Mouse (Mus musculus) megakaryocyte progenitor cell, adult 5-6 weeks (primary cell): ENCODE results near the gene Anpep. TPM values are rescaled to one million over a fixed set of nuclear protein-coding genes. Genes with fewer than 3 reads are reported as not detected.

Source experiments
- ATAC-seq: replicated peaks from 2 replicates; pipeline ENCODE4 v1.8.0; 2016; ENCODE audit warnings: mild to moderate bottlenecking, moderate TSS enrichment, inconsistent platforms; ENCODE audit not compliant: poor library complexity
- total RNA-seq, 2 experiments: library from RNA; stranded (forward) in 1 of 2; stranded (reverse) in 1 of 2; fragments of 157-497, 149-512 nt in 1 of 2; fragments of 200-1000 nt in 1 of 2; gene quantifications; 2 replicates each; pipeline versions ENCODE4 v1.2.3 to v1.2.4; 2015 to 2017

Gene Anpep
- total RNA-seq (2015) (1.2 and 2.3 TPM in 2 replicates), total RNA-seq (2017) (not detected in 2 replicates)

- ATAC-seq, result no peak
These were observed at the start of gene Anpep for GRCm38 (mm10) chr7:79860811-79861210. Gene Anpep, minus strand, starts transcription at chr7:79861059.

DNA sequence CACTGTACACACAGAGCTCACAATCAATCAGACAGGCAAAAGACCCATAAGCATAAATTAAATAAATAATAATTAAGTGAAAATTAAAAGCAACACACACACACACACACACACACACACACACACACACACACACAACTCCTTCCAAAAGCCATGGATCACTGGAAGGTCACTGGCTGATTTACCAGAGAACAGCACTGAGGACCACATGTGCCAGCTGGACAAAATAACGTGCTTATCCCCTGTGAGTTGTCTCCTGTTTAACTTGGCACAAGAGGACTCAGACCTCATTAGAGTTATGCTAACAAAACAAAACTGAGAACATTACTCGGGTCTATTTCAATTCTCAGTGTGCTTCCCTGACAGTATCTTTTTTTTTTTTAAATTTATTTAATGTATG lies 46.5 kb upstream of the Anpep start:
- ATAC-seq, result no peak

- no peak for ATAC-seq
These were observed 46.1 kb upstream of the Anpep start for GRCm38 (mm10) chr7:79906914-79907313.

DNA sequence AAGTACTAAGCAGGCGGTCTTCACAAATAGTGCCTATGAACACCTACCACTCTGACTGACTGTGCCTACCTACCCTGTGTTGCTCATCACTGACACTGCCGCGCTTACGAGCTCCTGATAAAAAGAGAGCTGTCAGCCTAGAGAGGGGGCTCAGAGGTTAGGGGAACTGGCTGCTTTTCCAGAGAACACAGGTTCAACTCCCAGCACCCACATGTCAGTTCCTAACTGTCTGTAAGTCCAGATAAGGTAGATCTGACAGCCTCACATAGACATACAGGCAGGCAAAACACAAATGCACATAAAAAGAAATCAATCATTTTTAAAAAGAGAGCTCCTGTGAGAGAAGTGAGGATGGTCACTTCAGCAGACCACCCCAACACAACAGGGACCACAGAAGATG lies 44.3 kb upstream of the Anpep start:
- ATAC-seq, result no peak

DNA sequence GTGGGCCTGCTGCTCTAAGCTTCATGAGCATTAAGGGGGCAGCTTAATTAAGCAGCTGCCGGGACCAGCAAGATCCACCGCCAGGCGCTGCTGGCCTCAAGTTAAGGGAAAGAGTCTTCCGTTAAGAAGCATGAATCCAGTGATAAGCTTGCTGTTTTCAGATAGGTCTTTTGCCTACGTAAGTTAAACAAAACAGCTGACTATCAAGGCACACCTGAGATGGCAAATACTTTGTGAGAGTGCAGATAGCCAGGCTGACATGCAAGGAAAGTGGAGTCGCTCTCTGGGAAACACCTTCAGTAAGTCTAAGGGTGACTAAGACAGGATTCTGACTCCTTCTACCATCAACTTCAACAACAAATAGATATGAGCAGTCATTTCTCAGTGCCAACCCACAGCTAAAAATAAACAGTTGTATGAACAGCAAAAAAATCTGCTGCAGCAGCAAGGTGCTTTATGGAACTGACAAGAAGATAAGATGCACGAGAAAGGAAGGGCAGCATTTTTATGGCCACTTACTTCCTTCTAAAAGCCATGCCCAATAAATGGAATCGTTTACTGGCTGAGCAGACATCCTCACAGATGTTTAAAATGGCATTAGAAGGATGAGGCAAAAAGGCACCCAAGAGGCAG lies 42.4 kb upstream of the Anpep start:
- ATAC-seq, result peak; percentile 55

GRCm38 (mm10) chr7:79900753-79901152 lies 39.9 kb upstream of the Anpep start:
- peak; percentile 94 for ATAC-seq

DNA sequence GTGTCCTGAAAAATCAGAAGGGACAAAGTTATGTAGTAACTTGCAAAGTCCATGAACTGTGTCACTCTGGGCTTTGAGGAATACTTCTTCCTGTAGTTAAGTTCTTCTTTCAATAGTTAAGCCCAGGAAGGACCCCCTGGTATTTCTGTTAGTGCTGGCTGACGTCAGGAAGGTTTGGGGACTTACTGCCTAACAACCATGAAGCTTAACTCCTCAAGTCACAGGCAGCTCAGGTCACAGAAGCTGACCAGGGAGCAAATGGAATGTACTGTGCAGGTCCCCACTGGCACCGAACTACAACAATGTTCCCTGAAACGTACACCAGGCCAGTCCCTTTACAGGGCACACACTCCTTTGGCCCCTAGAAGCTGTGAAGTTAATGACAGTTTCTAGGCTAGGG lies 34.4 kb upstream of the Anpep start:
- ATAC-seq, result no peak

DNA sequence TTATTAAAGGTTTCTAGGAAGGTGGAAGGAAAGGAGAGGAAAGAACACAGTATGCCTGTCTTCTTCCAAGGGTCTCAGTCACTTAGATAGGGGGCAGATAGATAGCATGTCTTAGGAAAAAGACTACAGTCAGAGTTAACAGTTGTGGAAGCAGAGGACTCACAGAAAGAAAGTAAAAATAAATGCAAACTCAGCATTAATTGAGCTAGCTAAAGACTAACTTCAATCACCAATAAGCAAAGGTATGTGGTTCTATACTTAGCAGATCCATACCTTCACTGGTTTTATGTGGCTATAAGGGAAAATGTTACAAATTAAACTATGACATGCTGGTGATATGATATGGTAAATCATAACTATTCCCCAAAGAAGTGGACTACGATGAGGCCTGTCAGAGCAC lies 33.9 kb upstream of the Anpep start:
- ATAC-seq, result no peak

- no peak for ATAC-seq
These were observed 31.9 kb upstream of the Anpep start for GRCm38 (mm10) chr7:79892576-79893428.

DNA sequence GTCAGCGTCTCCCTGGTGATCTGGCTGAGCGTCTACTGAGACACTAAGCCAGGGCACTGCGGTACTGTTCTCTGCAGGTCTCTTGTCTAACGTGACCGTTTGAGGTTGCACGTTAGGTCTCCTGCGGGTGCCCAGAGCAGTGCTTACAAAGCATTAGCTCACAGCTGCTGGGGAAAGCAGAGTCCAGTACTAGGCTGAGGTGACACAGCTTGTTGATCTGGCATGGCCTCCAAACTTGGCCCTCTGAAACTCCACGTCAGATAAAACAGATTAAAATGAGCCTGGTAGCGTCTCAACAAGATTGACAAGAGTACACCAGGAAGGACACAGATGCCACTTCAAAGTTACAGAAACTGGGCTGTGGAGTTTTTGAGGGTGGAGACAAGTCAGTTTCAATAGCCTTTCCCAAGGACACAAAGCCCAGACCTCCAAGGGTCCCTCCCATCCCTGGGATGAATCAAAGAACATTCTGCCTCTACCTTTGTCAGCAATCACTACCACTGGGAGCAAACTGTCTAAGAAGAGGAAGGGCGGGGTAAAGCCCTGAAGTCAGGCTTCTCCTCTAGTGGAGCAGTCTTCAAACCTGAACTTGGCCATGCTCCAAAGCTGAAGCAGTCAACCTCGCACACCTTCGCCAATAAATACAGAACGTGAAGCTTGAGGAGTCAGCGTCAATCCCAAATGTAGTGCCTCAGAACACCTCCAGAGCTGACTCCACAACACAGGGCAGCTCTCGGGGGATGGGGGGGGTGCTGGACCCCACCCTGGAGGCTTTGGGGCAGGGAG lies 29.8 kb upstream of the Anpep start:
- ATAC-seq, result no peak

- ATAC-seq, result no peak
These were observed 27.7 kb upstream of the Anpep start for GRCm38 (mm10) chr7:79888603-79889002.

DNA sequence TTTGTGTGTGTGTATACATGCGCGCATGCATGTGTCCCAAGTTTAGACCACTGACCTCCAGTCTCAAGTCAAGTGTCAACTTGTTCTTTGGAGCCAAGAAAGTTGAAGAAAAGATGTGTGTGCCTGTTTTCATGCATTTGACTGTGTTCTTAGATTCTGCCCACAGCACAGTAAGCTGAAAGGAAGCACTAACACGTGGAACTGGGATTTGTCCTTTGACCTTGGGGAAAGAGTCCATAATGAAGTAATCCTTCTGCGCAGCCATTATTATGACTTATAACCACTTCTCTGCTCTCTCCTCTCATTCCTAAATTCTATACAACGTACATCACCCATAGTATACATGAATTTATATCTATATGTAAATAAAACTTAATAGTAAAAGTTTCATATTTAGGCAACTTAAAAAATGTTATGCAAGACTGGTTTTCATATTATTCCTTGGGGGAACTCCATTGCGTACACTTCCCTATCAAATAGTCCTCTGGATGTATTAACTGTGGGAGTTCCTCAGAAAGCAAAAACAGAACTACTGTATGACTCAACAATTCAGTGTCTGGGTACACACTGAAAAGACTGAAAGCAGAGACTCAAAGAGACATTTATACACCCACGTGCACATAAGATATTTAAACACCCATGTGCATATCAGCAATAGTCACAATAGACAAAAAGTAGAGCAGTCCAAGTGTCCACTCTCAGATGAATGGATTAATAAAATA lies 22.9 kb upstream of the Anpep start:
- ATAC-seq, result no peak

DNA sequence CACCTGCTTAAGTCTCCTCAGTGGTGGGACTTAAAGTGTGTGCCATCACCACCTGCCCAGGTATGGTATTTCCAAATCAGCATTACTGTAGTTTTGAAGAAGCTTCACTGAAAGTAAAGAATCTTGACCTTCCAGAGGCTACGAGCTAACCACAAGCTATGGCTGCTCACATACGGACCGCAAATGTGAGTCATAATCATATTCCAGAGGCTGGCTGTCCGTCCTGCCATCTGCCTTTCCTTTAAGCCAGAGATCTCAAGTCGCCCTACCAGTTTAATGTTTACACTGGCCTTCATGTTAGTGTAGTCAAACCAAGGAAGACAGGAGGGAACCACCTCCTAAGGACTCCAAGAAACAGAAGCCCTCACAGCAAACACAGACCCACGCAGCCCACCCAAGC lies 21.0 kb upstream of the Anpep start:
- ATAC-seq, result no peak

- ATAC-seq, result no peak
These were observed 20.1 kb upstream of the Anpep start for GRCm38 (mm10) chr7:79880998-79881397.

DNA sequence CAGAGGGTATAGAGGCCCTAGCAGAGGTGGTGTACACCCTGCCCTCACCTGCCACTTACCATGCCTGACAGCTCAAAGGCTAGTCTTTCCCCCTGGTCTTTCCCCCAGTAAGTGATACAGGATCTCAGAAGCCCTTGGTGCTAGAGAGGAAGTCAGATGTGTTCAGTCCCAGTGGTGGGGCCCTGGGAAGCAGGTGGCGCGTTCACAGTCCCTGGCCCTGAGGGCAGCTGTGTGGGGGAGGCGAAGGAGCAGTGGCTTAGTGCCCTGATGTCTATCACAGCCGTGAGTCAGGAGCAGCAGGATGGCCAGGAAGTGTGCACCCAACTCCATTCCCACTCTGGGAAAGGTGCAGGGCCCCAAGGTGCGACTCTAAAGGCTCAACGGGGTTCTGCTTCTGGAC lies 19.2 kb upstream of the Anpep start:
- ATAC-seq, result no peak

DNA sequence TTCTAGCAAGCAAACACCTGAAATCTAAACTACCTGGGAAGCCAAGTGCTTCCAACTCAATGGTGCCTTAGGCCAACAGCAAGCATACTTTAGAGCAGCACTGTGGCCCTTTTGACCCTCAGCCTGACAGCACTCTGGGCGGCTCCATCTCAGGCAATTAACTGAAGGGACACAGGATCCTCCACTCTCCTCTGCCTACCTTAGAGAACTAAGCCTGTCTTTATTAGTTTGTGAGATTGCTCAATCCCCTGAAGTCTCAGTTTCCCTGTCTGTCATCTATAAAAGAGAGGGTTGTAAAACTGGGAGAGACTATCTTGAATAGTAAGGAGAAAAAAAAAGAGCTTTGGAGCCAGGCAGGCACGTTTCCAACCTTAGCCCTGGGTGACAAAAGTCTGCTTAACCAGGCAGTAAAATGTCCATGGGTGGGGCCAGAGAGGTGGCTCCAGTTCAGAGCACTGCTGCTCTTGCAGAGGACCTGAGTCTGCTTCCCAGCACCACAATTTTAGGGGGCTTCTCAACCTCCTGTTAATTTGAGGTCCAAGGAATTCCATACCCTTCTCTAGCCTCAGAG lies 17.7 kb upstream of the Anpep start:
- ATAC-seq, result no peak

- ATAC-seq, result no peak
These were observed 12.5 kb upstream of the Anpep start for GRCm38 (mm10) chr7:79873407-79873806.

DNA sequence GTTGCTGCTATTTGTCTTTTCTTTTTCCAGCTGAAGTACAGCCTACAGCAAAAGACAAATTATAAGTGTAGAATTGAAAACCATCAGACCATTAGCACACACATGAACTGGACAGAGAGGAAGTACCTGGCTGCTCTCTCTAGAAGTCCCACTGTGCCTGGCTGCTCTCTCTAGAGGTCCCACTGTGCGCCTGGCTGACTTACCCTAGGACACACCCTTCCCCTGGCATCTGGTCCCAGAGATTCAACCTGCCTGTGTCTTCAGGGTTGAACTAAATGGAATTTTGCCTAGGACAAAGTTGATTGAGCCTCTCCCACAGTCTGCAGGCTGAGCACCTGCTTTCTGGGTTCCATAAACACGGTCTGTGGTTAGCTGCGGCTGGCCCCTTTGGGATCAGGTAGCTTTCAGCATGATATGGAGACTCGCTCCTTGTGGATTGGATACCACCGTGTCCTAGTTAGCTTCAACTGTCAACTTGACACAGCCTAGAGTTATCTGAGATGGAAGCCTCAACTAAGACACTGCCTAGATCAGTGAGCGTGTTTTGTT lies 11.0 kb upstream of the Anpep start:
- ATAC-seq, result no peak

DNA sequence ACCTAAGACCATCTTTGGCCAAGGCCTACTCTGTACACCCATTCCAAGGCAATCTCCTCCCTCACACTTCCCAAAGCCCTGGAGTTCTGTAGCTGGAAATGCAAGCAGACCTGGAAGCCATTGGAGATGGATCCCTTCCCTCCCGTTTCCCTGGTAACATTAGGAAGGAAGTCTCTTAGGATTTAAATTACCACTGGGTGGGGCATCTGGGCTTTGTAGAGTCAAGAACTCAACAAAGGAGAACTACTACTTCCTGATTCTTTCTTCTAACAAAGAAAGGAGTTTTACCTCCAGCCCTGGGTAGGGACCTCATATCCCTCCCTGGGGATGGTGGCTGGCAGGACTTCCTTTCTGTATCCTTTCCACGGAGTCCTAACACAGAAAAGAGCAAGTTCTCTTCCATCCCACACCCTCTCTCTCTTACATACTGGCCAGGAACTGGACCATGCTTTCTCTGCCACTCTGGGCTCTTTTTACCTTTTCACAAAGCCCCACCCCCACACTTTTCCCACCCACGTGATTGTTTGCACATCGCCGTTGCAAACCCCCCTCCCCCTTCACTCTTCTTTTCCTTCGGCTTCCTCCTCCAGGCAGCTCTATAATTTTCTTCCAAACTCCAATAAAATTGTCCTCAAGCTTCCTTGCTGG lies 8.3 kb upstream of the Anpep start:
- no peak for ATAC-seq

GRCm38 (mm10) chr7:79868475-79868874 lies 7.6 kb upstream of the Anpep start:
- no peak for ATAC-seq
